Mouse (Mus musculus): ENCODE results near the gene Mrpl44. TPM values are rescaled to one million over a fixed set of nuclear protein-coding genes. Genes with fewer than 3 reads are reported as not detected.

Mrpl44 gene
- polyA plus RNA-seq, 1 experiment, result 1.0 TPM

DNA sequence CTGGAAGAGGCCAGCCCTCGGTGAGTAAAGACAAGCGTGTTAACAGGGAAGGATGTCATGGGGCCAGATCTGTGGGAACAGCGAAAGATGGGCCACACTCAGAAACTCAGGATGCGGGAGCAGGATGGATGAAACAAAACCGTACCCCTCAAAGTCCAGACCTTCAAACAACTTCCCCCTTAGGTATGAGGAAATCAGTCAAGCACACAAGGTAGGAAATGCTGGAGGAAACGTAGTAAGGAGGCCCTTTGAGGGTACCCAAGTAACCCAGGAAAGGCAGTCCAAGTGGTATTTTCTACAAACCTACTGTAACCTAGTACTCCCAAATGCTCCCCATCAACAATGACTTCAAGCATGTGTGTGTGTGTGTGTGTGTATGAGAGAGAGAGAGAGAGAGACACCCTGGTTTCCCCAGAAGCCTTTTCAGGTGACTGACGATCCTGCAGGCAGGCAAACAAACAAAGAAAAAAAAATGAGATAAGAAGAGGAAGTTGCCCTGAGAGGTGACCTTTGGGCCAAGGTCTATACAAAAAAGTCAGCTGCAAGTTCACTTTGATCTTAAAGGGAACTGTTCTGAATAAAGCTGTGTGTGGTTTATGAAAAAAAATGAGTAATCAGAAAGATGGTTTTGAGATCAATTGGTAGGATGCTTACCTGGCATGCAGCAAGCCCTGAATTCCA lies 23.7 kb upstream of the Mrpl44 start:
- Histone ChIP-seq H3K4me3 (replicated peaks) (no peak overlapping the region), H3K4me1 (ENCODE audit: control insufficient read depth) (no peaks in the 10 kb centered on the region), H3K36me3 (ENCODE audit: control insufficient read depth) (no peaks in the 10 kb centered on the region), H3K9me3 (ENCODE audit: control insufficient read depth, low read length) (peaks cover 2% of the 10 kb centered on the region; the same call in 1 of the 2 replicates), H3K27me3 (ENCODE audit: control insufficient read depth) (no peaks in the 10 kb centered on the region)
- TF ChIP-seq TAL1 (IDR thresholded peaks at IDR 0.05; ENCODE audit: low read length) (no peak), GATA1 (IDR thresholded peaks at IDR 0.05; ENCODE audit: low read length) (no peak)

DNA sequence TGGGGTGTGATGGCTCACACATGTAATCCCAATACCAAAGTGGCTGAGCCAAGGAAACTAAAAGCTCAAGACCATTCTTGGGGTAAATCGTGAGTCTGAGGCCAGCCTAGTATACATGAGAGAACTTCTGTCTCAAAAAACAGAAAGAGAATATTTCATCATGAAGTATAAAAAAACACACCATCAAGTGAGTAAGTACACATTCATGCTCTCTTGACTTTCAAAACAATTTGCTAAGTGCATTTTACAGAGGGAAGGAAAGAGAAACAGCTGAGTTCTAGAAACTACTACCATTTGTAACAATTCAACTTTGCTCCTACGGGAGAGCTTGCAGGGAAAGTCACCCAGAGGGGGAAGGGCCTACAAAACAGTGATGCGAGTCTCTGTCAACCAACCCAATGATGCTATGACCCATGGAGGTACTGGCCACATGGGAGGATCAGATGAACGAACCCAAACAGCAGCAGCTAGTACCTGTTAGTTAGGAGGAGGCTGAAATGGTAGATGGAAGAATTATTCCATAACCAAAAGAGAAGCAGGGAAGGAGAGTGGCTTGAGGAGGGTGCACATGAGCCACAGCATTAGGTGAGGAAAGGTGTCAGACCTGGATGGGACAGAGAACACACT lies 23.0 kb upstream of the Mrpl44 start:
- Histone ChIP-seq H3K9me3 (ENCODE audit: control insufficient read depth, low read length) (peaks cover 2% of the 10 kb centered on the region; the same call in 1 of the 2 replicates), H3K36me3 (ENCODE audit: control insufficient read depth) (no peaks in the 10 kb centered on the region), H3K27me3 (ENCODE audit: control insufficient read depth) (no peaks in the 10 kb centered on the region), H3K4me3 (replicated peaks) (no peak overlapping the region), H3K4me1 (ENCODE audit: control insufficient read depth) (no peaks in the 10 kb centered on the region)
- TF ChIP-seq TAL1 (IDR thresholded peaks at IDR 0.05; ENCODE audit: low read length), result no peak
- no peak for TF ChIP-seq GATA1 (IDR thresholded peaks at IDR 0.05; ENCODE audit: low read length)

DNA sequence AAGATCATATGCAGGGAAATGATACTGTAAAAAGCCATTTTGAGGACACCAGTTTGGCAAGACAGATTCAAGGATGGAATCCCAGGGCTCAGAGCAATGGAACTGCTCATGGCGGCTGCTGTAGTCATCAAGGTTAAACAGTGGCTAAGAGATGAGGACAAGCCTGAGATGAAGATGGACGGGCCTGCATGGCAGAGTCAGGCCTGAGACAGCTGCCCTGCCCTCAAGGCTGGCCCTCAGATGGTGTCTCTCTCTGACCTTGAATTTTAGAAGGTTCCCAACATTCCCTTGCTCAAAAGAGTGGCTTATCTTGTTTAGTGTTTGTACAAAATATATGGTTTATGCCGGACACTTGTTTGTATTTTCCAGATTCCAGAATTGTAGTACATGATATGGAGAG lies 22.4 kb upstream of the Mrpl44 start:
- Histone ChIP-seq H3K36me3 (ENCODE audit: control insufficient read depth) (no peaks in the 10 kb centered on the region), H3K4me1 (ENCODE audit: control insufficient read depth) (no peaks in the 10 kb centered on the region), H3K27me3 (ENCODE audit: control insufficient read depth) (no peaks in the 10 kb centered on the region), H3K9me3 (ENCODE audit: control insufficient read depth, low read length) (peaks cover 2% of the 10 kb centered on the region; the same call in 1 of the 2 replicates), H3K4me3 (replicated peaks) (no peak overlapping the region)
- TF ChIP-seq TAL1 (IDR thresholded peaks at IDR 0.05; ENCODE audit: low read length), result no peak
- no peak for TF ChIP-seq GATA1 (IDR thresholded peaks at IDR 0.05; ENCODE audit: low read length)

DNA sequence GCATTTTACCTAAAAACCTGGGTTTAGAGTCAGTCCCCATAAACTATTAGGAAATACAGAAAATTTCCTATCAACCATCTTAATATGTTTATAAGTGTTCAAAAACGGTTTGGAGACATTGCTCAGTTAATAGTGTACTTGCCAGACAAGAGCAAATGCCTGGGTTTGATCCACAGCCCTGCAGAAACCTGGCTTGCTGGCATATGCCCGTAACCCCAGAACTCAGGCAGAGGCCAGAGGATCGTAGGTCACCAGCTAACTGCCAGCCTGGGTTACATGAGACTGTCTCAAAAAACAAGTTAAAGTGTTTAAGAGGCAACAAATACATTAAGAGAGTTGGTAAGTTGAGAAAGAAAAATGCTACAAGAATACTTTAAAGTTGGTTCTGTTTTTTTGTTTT lies 20.9 kb upstream of the Mrpl44 start:
- H3K27me3 ChIP-seq (ENCODE audit: control insufficient read depth), result no peaks in the 10 kb centered on the region
- H3K4me3 ChIP-seq (replicated peaks), result no peak overlapping the region
- TF ChIP-seq GATA1 (IDR thresholded peaks at IDR 0.05; ENCODE audit: low read length), result no peak
- no peaks in the 10 kb centered on the region for H3K4me1 ChIP-seq (ENCODE audit: control insufficient read depth)
- peaks cover 2% of the 10 kb centered on the region; the same call in 1 of the 2 replicates for H3K9me3 ChIP-seq (ENCODE audit: control insufficient read depth, low read length)
- no peaks in the 10 kb centered on the region for H3K36me3 ChIP-seq (ENCODE audit: control insufficient read depth)

DNA sequence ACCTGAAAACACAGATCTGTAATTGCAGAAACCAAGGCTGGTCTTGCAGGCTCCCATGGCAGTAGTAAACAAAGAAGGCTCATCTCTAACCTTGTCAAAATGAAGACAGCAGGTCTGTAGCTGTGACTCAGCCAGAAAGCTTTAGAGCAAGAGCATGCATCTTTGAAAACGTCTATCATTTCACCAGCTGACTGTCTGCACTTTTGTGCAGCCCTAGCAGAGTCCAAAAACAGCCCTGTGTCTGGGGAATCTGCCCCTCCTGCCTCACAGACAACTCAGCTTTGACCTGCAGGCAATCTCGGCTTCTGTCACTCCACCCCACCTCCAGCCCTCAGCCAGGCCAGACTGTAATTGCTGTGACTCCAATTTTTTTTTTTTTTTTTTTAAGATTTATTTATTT lies 20.4 kb upstream of the Mrpl44 start:
- H3K36me3 ChIP-seq (ENCODE audit: control insufficient read depth), result no peaks in the 10 kb centered on the region
- H3K9me3 ChIP-seq (ENCODE audit: control insufficient read depth, low read length), result peaks cover under 1% of the 10 kb centered on the region; the same call in 1 of the 2 replicates
- no peaks in the 10 kb centered on the region; the same call in 1 of the 2 replicates for H3K4me1 ChIP-seq (ENCODE audit: control insufficient read depth)
- no peak for TF ChIP-seq TAL1 (IDR thresholded peaks at IDR 0.05; ENCODE audit: low read length)
- TF ChIP-seq GATA1 (IDR thresholded peaks at IDR 0.05; ENCODE audit: low read length), result no peak
- no peaks in the 10 kb centered on the region for H3K27me3 ChIP-seq (ENCODE audit: control insufficient read depth)
- no peak overlapping the region for H3K4me3 ChIP-seq (replicated peaks)

DNA sequence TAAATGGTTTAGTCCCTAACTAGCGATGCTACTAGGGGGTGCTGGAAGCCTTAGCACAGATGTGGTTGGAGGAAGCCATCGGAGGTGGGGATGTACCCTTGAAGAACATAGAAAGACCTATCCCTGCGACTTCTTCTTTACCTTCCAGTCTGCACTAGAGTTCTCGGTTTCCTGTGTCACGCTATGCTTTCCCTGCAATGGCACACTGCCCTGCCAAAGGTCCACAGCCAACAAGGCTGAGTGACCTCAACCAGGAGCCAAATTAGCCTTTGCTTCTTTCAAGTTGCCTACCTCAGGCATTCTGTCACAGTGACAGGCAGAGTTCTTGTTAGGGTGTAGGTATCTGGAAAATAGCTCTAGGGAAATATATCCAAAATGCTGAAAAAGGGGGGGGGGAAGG lies 19.4 kb upstream of the Mrpl44 start:
- H3K36me3 ChIP-seq (ENCODE audit: control insufficient read depth), result no peaks in the 10 kb centered on the region
- H3K4me3 ChIP-seq (replicated peaks), result no peak overlapping the region
- peaks cover 10% of the 10 kb centered on the region for H3K4me1 ChIP-seq (ENCODE audit: control insufficient read depth)
- no peaks in the 10 kb centered on the region for H3K9me3 ChIP-seq (ENCODE audit: control insufficient read depth, low read length)
- no peaks in the 10 kb centered on the region for H3K27me3 ChIP-seq (ENCODE audit: control insufficient read depth)
- no peak for TF ChIP-seq GATA1 (IDR thresholded peaks at IDR 0.05; ENCODE audit: low read length)
- TF ChIP-seq TAL1 (IDR thresholded peaks at IDR 0.05; ENCODE audit: low read length), result no peak

DNA sequence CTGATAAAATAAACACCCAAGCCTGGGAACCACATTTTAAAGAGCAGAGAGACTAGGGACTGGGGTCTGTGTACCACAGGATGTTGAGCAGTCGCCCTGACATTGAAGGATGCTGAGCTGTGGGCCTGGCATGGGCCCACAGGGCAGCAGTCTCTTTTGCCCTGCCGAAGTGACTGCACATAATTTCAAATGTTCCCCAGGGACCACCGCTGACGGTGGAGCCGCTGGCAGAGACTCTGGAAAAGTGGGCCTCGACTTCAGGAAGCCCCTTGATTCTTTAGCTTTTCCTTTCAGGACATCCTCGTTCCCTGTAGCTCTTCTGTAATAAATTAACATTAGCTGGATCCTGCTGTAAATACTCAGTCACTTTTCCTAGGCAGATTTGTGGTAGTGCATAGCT lies 18.7 kb upstream of the Mrpl44 start:
- TF ChIP-seq TAL1 (IDR thresholded peaks at IDR 0.05; ENCODE audit: low read length) (no peak), GATA1 (IDR thresholded peaks at IDR 0.05; ENCODE audit: low read length) (no peak)
- Histone ChIP-seq H3K27me3 (ENCODE audit: control insufficient read depth) (no peaks in the 10 kb centered on the region), H3K4me1 (ENCODE audit: control insufficient read depth) (peaks cover 16% of the 10 kb centered on the region), H3K36me3 (ENCODE audit: control insufficient read depth) (no peaks in the 10 kb centered on the region), H3K4me3 (replicated peaks) (no peak overlapping the region), H3K9me3 (ENCODE audit: control insufficient read depth, low read length) (no peaks in the 10 kb centered on the region)

DNA sequence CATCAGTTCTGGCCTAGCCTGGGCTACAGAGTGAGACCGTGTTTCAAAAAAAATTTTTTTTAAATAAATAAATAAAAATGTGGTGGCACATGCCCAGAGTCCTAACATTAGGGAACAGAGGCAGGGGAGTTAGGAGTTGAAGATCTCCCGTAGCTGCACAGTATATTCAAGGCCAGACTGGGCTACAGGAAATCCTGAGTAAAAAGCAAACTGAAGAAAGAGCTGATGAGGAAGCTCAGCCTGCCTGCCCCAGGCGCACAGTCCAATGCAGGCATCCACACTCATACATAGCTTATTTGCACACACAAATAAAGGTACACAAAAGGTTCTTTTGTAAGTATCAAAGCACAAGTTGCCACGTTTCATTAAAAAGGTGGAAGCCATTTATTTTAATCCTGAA lies 18.2 kb upstream of the Mrpl44 start:
- H3K36me3 ChIP-seq (ENCODE audit: control insufficient read depth), result no peaks in the 10 kb centered on the region
- TF ChIP-seq GATA1 (IDR thresholded peaks at IDR 0.05; ENCODE audit: low read length) (no peak), TAL1 (IDR thresholded peaks at IDR 0.05; ENCODE audit: low read length) (no peak)
- H3K4me3 ChIP-seq (replicated peaks), result no peak overlapping the region
- peaks cover 20% of the 10 kb centered on the region for H3K4me1 ChIP-seq (ENCODE audit: control insufficient read depth)
- no peaks in the 10 kb centered on the region for H3K27me3 ChIP-seq (ENCODE audit: control insufficient read depth)
- no peaks in the 10 kb centered on the region for H3K9me3 ChIP-seq (ENCODE audit: control insufficient read depth, low read length)

DNA sequence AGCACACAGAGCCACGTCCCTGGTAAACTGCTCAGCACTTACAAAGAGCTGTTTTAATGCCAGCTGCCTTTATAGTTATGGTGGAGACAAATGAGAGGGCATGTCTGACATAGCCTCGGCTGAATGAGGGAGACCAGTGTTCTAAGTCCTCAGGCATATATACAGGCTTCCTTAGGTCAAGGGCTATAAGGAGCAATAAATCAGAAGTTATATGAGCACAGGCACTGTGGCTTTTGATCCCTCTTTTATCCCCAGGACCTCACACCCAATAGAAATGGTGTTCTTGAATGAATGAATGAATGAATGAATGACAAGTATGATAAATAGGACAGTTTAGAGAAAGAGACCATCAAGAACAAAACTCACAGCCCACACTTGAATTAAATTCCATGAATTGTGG lies 16.8 kb upstream of the Mrpl44 start:
- Histone ChIP-seq H3K9me3 (ENCODE audit: control insufficient read depth, low read length) (no peaks in the 10 kb centered on the region), H3K36me3 (ENCODE audit: control insufficient read depth) (no peaks in the 10 kb centered on the region), H3K27me3 (ENCODE audit: control insufficient read depth) (no peaks in the 10 kb centered on the region), H3K4me3 (replicated peaks) (no peak overlapping the region), H3K4me1 (ENCODE audit: control insufficient read depth) (peaks cover 32% of the 10 kb centered on the region)
- TF ChIP-seq TAL1 (IDR thresholded peaks at IDR 0.05; ENCODE audit: low read length) (no peak), GATA1 (IDR thresholded peaks at IDR 0.05; ENCODE audit: low read length) (no peak)

Measured in erythroblast, embryonic 14.5 days (primary cell).